Mouse (Mus musculus): Measurements from ENCODE around the gene Adamts4. TPM values are rescaled to one million over a fixed set of nuclear protein-coding genes. Genes with fewer than 3 reads are reported as not detected.
"Not testable (repeated sequence)": the region's sequence is repeated elsewhere in the genome, so short reads cannot be mapped to it uniquely, and the experiment has no call there.

The Adamts4 gene
- total RNA-seq, 2 experiments from 2014 or later: 0.79 to 4.2 TPM

GRCm38 (mm10) chr1:171231844-171232243, 18.4 kb upstream of the Adamts4 start:
- no peak for DNase-seq

- no peak for DNase-seq
Observed at GRCm38 (mm10) chr1:171232348-171232747, 17.9 kb upstream of the Adamts4 start.

- DNase-seq: peak in 1 of 2 experiments; percentile 38
Observed at GRCm38 (mm10) chr1:171232800-171233730, 17.2 kb upstream of the Adamts4 start.

- DNase-seq: no peak
Observed at GRCm38 (mm10) chr1:171234126-171234525, 16.1 kb upstream of the Adamts4 start, which contains the start of gene Fcer1g. Gene Fcer1g (minus strand): TSS chr1:171234365.

- DNase-seq: no peak
Observed at GRCm38 (mm10) chr1:171234538-171234937, 15.7 kb upstream of the Adamts4 start.

- DNase-seq: no peak
Observed at GRCm38 (mm10) chr1:171235791-171236190, 14.4 kb upstream of the Adamts4 start.

- DNase-seq: no peak
Observed at GRCm38 (mm10) chr1:171237438-171237837, 12.8 kb upstream of the Adamts4 start.

GRCm38 (mm10) chr1:171238463-171238862, 11.8 kb upstream of the Adamts4 start:
- peak; percentile 80 to 85 for DNase-seq

GRCm38 (mm10) chr1:171239992-171240744, 10.1 kb upstream of the Adamts4 start:
- peak; percentile 74 for DNase-seq

- peak; percentile 46 to 64 for DNase-seq
Observed at GRCm38 (mm10) chr1:171240911-171241310, 9.3 kb upstream of the Adamts4 start.

GRCm38 (mm10) chr1:171241952-171242351, 8.3 kb upstream of the Adamts4 start:
- not testable (repeated sequence) for DNase-seq

- no peak for DNase-seq
Observed at GRCm38 (mm10) chr1:171245353-171245752, 4.9 kb upstream of the Adamts4 start.

- DNase-seq: peak; percentile 97 to 99
Observed at GRCm38 (mm10) chr1:171246709-171247452, 3.3 kb upstream of the Adamts4 start.

- DNase-seq: peak in 1 of 2 experiments; percentile 34
Observed at GRCm38 (mm10) chr1:171247453-171247841, 2.8 kb upstream of the Adamts4 start.

- no peak for DNase-seq
Observed at GRCm38 (mm10) chr1:171247916-171248315, 2.3 kb upstream of the Adamts4 start.

- DNase-seq: no peak
Observed at GRCm38 (mm10) chr1:171248386-171249226, 1.6 kb upstream of the Adamts4 start.

- no peak for DNase-seq
Observed at GRCm38 (mm10) chr1:171250680-171251593, 716 bp downstream of the Adamts4 start, which contains the start of gene Ndufs2. Gene Ndufs2 (minus strand): TSS chr1:171251388.

GRCm38 (mm10) chr1:171251594-171252324, 1.5 kb downstream of the Adamts4 start:
- DNase-seq: no peak

GRCm38 (mm10) chr1:171252415-171252814, 2.2 kb downstream of the Adamts4 start:
- DNase-seq: no peak

Data from adrenal gland, postnatal 36 days (tissue).